Mouse (Mus musculus) midbrain, embryonic 13.5 days (tissue): Measurements from ENCODE around the gene Mxd4. TPM values are rescaled to one million over a fixed set of nuclear protein-coding genes. Genes with fewer than 3 reads are reported as not detected.

Source experiments
- ATAC-seq: fragments of 200-750 bp; cut with Nextera tagmentation; 2 replicates; pipeline ENCODE4 v1.8.0; 2017; ENCODE audit warnings: mild to moderate bottlenecking, moderate TSS enrichment, moderate library complexity
- H3K27ac ChIP-seq: fragments of 300-500 bp; sonication (generic); 2 replicates; pipeline ENCODE4 v1.5.1; 2015; ENCODE audit warnings: inconsistent platforms, mild to moderate bottlenecking, moderate library complexity
- H3K27me3 ChIP-seq: fragments of 300-500 bp; sonication (generic); 2 replicates; pipeline ENCODE4 v1.6.1; 2015; ENCODE audit warnings: mild to moderate bottlenecking, inconsistent platforms
- H3K36me3 ChIP-seq: fragments of 300-500 bp; sonication (generic); 2 replicates; pipeline ENCODE4 v1.6.1; 2015; ENCODE audit warnings: mild to moderate bottlenecking, inconsistent platforms
- H3K4me1 ChIP-seq: fragments of 300-500 bp; sonication (generic); replicated peaks from 2 replicates; pipeline ENCODE4 v1.6.1; 2015; ENCODE audit warnings: inconsistent platforms
- H3K4me2 ChIP-seq: fragments of 300-500 bp; sonication (generic); replicated peaks from 2 replicates; pipeline ENCODE4 v1.6.1; 2015; ENCODE audit warnings: moderate library complexity, mild to moderate bottlenecking, inconsistent platforms
- H3K4me3 ChIP-seq: fragments of 300-500 bp; sonication (generic); replicated peaks from 2 replicates; pipeline ENCODE4 v1.5.1; 2015; ENCODE audit warnings: mild to moderate bottlenecking, inconsistent platforms
- H3K9ac ChIP-seq: fragments of 300-500 bp; sonication (generic); replicated peaks from 2 replicates; pipeline ENCODE4 v1.6.1; 2015; ENCODE audit warnings: mild to moderate bottlenecking, inconsistent platforms
- H3K9me3 ChIP-seq: fragments of 300-500 bp; sonication (generic); 2 replicates; pipeline ENCODE4 v1.6.1; 2016; ENCODE audit warnings: mild to moderate bottlenecking, inconsistent platforms
- WGBS: fragments of 180-500 bp; shearing (Covaris S2); methylation state at CpG from one replicate; pipeline ENCODE4 v1.1.7; 2015; 5-methylcytosine and 5-hydroxymethylcytosine counted together
- polyA plus RNA-seq: library from polyadenylated mRNA; unstranded; fragments of >200 nt; fragmentation: Nextera tagmentation; extraction: Ambion mirVana; gene quantifications from 2 replicates; pipeline ENCODE4 v1.2.1, GENCODE M21; 2015

Gene Mxd4
- polyA plus RNA-seq, 1 experiment from 2014 or later, result 34.9 TPM

GRCm38 (mm10) chr5:34148476-34148875 lies 39.0 kb downstream of the Mxd4 start:
- Histone ChIP-seq H3K9ac (no peak overlapping the region), H3K36me3 (peaks cover 2% of the 10 kb centered on the region), H3K27me3 (no peaks in the 10 kb centered on the region), H3K4me3 (no peak overlapping the region), H3K4me2 (no peak overlapping the region), H3K9me3 (no peaks in the 10 kb centered on the region), H3K27ac (no peak overlapping the region), H3K4me1 (no peaks in the 10 kb centered on the region)
- no peak for ATAC-seq

GRCm38 (mm10) chr5:34147554-34147953 lies 40.0 kb downstream of the Mxd4 start:
- Histone ChIP-seq H3K9me3 (no peaks in the 10 kb centered on the region), H3K27me3 (no peaks in the 10 kb centered on the region), H3K4me1 (no peaks in the 10 kb centered on the region), H3K9ac (no peak overlapping the region), H3K4me3 (no peak overlapping the region), H3K4me2 (no peak overlapping the region), H3K36me3 (no peaks in the 10 kb centered on the region), H3K27ac (no peak overlapping the region)
- no peak for ATAC-seq
- WGBS, result 91% methylated on average over 3 of the region's 3 CpGs

DNA sequence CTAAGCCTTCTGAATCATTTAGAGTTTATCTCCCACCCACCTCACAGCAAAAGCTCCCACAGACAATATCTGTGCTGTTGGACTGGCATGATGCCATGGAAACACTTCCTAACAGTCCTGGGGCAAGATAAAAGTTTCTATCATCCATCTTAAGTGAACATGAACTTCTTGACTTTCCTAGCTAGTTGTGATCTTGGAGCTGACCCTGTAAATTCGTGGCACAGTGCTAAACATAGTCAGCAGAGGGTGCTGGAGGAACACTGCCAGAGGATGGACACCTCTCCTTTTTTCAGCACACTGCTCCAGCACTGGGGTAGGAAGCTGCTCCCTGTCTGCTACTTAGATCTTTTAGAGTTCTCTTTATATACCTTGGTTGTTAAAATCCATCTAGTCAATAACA lies 47.8 kb downstream of the Mxd4 start:
- 0% methylated on average over 1 of the region's 1 CpGs for WGBS
- no peaks in the 10 kb centered on the region for H3K4me1 ChIP-seq
- H3K9ac ChIP-seq, result no peak overlapping the region
- H3K27me3 ChIP-seq, result no peaks in the 10 kb centered on the region
- ATAC-seq, result no peak
- no peak overlapping the region for H3K4me2 ChIP-seq
- H3K4me3 ChIP-seq, result no peak overlapping the region
- H3K27ac ChIP-seq, result no peak overlapping the region
- no peaks in the 10 kb centered on the region for H3K9me3 ChIP-seq
- no peaks in the 10 kb centered on the region for H3K36me3 ChIP-seq

GRCm38 (mm10) chr5:34132731-34133130 lies 54.8 kb downstream of the Mxd4 start:
- Histone ChIP-seq H3K4me2 (no peak overlapping the region), H3K9ac (no peak overlapping the region), H3K4me1 (no peaks in the 10 kb centered on the region), H3K27me3 (no peaks in the 10 kb centered on the region), H3K36me3 (no peaks in the 10 kb centered on the region), H3K9me3 (no peaks in the 10 kb centered on the region), H3K4me3 (no peak overlapping the region), H3K27ac (no peak overlapping the region)
- 83% methylated on average over 2 of the region's 2 CpGs for WGBS
- no peak for ATAC-seq

- Histone ChIP-seq H3K4me1 (no peaks in the 10 kb centered on the region), H3K36me3 (no peaks in the 10 kb centered on the region), H3K9ac (no peak overlapping the region), H3K4me3 (no peak overlapping the region), H3K27me3 (no peaks in the 10 kb centered on the region), H3K27ac (no peak overlapping the region), H3K9me3 (no peaks in the 10 kb centered on the region), H3K4me2 (no peak overlapping the region)
- WGBS, result 32% methylated on average over 1 of the region's 1 CpGs
- ATAC-seq, result no peak
These were observed 63.4 kb downstream of the Mxd4 start for GRCm38 (mm10) chr5:34124131-34124530.

Other genes starting within 250 kb of the Mxd4 start
- 563 and 613 TPM in 2 replicates for gene Gm1673, start 204.3 kb downstream of the Mxd4 start, polyA plus RNA-seq
- 3.0 and 3.8 TPM in 2 replicates for gene Nat8l, start 191.7 kb downstream of the Mxd4 start, polyA plus RNA-seq
- gene Poln, start 18.3 kb downstream of the Mxd4 start, polyA plus RNA-seq, result 0.66 and 0.89 TPM in 2 replicates
- 21.9 and 24.5 TPM in 2 replicates for gene Haus3, start 18.2 kb downstream of the Mxd4 start, polyA plus RNA-seq
- gene Zfyve28, start 100.7 kb upstream of the Mxd4 start, polyA plus RNA-seq, result 3.7 and 3.8 TPM in 2 replicates
- not detected in 2 replicates for gene Cfap99, start 100.9 kb upstream of the Mxd4 start, polyA plus RNA-seq
- 136 and 141 TPM in 2 replicates for gene Rnf4, start 148.6 kb upstream of the Mxd4 start, polyA plus RNA-seq
- 19.8 and 20.6 TPM in 2 replicates for gene Fam193a, start 182.2 kb upstream of the Mxd4 start, polyA plus RNA-seq